ENCODE assay signal across 8 mouse cellular contexts in genomic region chr12:84284391-84284790, GRCm38 (mm10). TPM values are rescaled to one million over a fixed set of nuclear protein-coding genes. Genes with fewer than 3 reads are reported as not detected.
DNase-seq lines count a peak whose midpoint lies in the region; ATAC-seq and TF ChIP-seq lines count a peak whose summit lies in the region.

No protein-coding gene starts in this region.

- no peak overlapping the region for H3K27ac ChIP-seq in lung, postnatal 0 days (ENCODE audit: low read length)
- H3K27ac ChIP-seq in forebrain, embryonic 10.5 days = peak overlapping the region; percentile 85
- H3K27ac ChIP-seq in limb, embryonic 10.5 days = peak overlapping the region; percentile 85; the same call in 1 of the 2 replicates
- peak overlapping the region; percentile 69; the same call in 1 of the 2 replicates for H3K27ac ChIP-seq in small intestine, adult 2 months (ENCODE audit: insufficient read depth, low read depth, low read length)

- H3K4me1 ChIP-seq in lung, postnatal 0 days (ENCODE audit: insufficient read depth, low read depth, low read length) = no peaks in the 10 kb centered on the region; the same call in 1 of the 2 replicates
- H3K4me1 ChIP-seq in forebrain, embryonic 10.5 days = peaks cover 20% of the 10 kb centered on the region
- H3K4me1 ChIP-seq in limb, embryonic 10.5 days = peaks cover 15% of the 10 kb centered on the region
- no peaks in the 10 kb centered on the region for H3K4me1 ChIP-seq in small intestine, adult 2 months (ENCODE audit: control insufficient read depth, insufficient read depth, insufficient read length, low read length)

- H3K9ac ChIP-seq in lung, postnatal 0 days (replicated peaks; ENCODE audit: low read depth) = peak overlapping the region; percentile 65

- H3K27me3 ChIP-seq in lung, postnatal 0 days (replicated peaks; ENCODE audit: insufficient read depth, low read length) = no peaks in the 10 kb centered on the region
- no peaks in the 10 kb centered on the region for H3K27me3 ChIP-seq in forebrain, embryonic 10.5 days (ENCODE audit: poor library complexity, severe bottlenecking)
- no peaks in the 10 kb centered on the region for H3K27me3 ChIP-seq in limb, embryonic 10.5 days (ENCODE audit: low read depth, poor library complexity, severe bottlenecking)
- no peaks in the 10 kb centered on the region for H3K27me3 ChIP-seq in small intestine, adult 2 months (ENCODE audit: control insufficient read depth, insufficient read depth, low read length)

- no peak for TF ChIP-seq POLR2A in small intestine, adult 2 months (IDR thresholded peaks at IDR 0.05; ENCODE audit: low read depth, low read length)

- H3K4me3 ChIP-seq in lung, postnatal 0 days (ENCODE audit: low read depth, low read length) = 0 out of 2 replicates have a peak overlapping the region, but pooled peaks have one; percentile 59
- H3K4me3 ChIP-seq in forebrain, embryonic 10.5 days = peak overlapping the region; percentile 62
- peak overlapping the region; percentile 62 for H3K4me3 ChIP-seq in limb, embryonic 10.5 days
- H3K4me3 ChIP-seq in small intestine, adult 2 months (ENCODE audit: low read depth, low read length) = no peak overlapping the region

- peak overlapping the region; percentile 61 for H3K4me2 ChIP-seq in lung, postnatal 0 days (replicated peaks; ENCODE audit: low read depth, low read length)

- TF ChIP-seq CTCF in lung, postnatal 0 days (IDR thresholded peaks at IDR 0.05) = no peak
- TF ChIP-seq CTCF in small intestine, adult 2 months (IDR thresholded peaks at IDR 0.05; ENCODE audit: extremely low read depth, insufficient read length, insufficient replicate concordance, low read depth, low read length) = no peak

- TF ChIP-seq EP300 in lung, postnatal 0 days (IDR thresholded peaks at IDR 0.05) = no peak

- H3K36me3 ChIP-seq in lung, postnatal 0 days (ENCODE audit: insufficient read depth, low read length) = no peaks in the 10 kb centered on the region
- no peaks in the 10 kb centered on the region for H3K36me3 ChIP-seq in forebrain, embryonic 10.5 days (replicated peaks)
- no peaks in the 10 kb centered on the region for H3K36me3 ChIP-seq in limb, embryonic 10.5 days
- no peaks in the 10 kb centered on the region for H3K36me3 ChIP-seq in small intestine, adult 2 months (ENCODE audit: control insufficient read depth, insufficient read depth, low read length)

- H3K9me3 ChIP-seq in lung, postnatal 0 days (ENCODE audit: low read length) = no peaks in the 10 kb centered on the region
- peaks cover 3% of the 10 kb centered on the region; the same call in 1 of the 2 replicates for H3K9me3 ChIP-seq in forebrain, embryonic 10.5 days
- no peaks in the 10 kb centered on the region for H3K9me3 ChIP-seq in limb, embryonic 10.5 days (replicated peaks)

- DNase-seq in lung, postnatal 0 days (ENCODE audit: low spot score) = no peak
- no peak for DNase-seq in lung, postnatal 10 days
- DNase-seq in forebrain, embryonic 10.5 days (ENCODE audit: extremely low spot score, low spot score) = no peak
- no peak for DNase-seq in limb, embryonic 10.5 days (ENCODE audit: low spot score)
- no peak for DNase-seq in gastrocnemius, postnatal 4 days (ENCODE audit: low spot score in 2 of 2)
- DNase-seq in thymus, postnatal 25 days = no peak
- no peak for DNase-seq in cerebellum, postnatal 4 days (ENCODE audit: low spot score in 2 of 2)

- WGBS in lung, postnatal 0 days = 81% methylated on average over 14 of the region's 14 CpGs
- 78% methylated on average over 14 of the region's 14 CpGs for WGBS in forebrain, embryonic 10.5 days
- WGBS in limb, embryonic 10.5 days = 73% methylated on average over 14 of the region's 14 CpGs
- WGBS in small intestine, adult 2 months = 80% methylated on average over 14 of the region's 14 CpGs

- no peak for ATAC-seq in lung, postnatal 0 days

RNA-seq across cellular contexts. Expression of gene Ptgr2, which starts 0.6 kb away (rescaled TPM):
- polyA plus RNA-seq in lung, postnatal 0 days (2015; fragmentation: Nextera tagmentation; extraction: Ambion mirVana) = 26.3 and 28.0 TPM in 2 replicates
- 17.7 and 18.2 TPM in 2 replicates for polyA plus RNA-seq in forebrain, embryonic 10.5 days (2016; fragmentation: Nextera tagmentation; extraction: Ambion mirVana)
- 12.9 and 14.6 TPM in 2 replicates for polyA plus RNA-seq in limb, embryonic 10.5 days (2016; fragmentation: Nextera tagmentation; extraction: Ambion mirVana)
- 2.4 and 6.7 TPM in 2 replicates for polyA plus RNA-seq in small intestine, adult 2 months (2012; rRNA removed)
- 10 to 100 TPM; 50.8 to 58.1 TPM for total RNA-seq in gastrocnemius, postnatal 4 days (2021)

RNA-seq across cellular contexts. Expression of gene Zfp410, which starts 32.3 kb away (rescaled TPM):
- polyA plus RNA-seq in lung, postnatal 0 days (2015; fragmentation: Nextera tagmentation; extraction: Ambion mirVana) = 44.9 and 49.0 TPM in 2 replicates
- polyA plus RNA-seq in forebrain, embryonic 10.5 days (2016; fragmentation: Nextera tagmentation; extraction: Ambion mirVana) = 119 and 120 TPM in 2 replicates
- 106 and 137 TPM in 2 replicates for polyA plus RNA-seq in limb, embryonic 10.5 days (2016; fragmentation: Nextera tagmentation; extraction: Ambion mirVana)
- polyA plus RNA-seq in small intestine, adult 2 months (2012; rRNA removed) = 17.4 and 20.5 TPM in 2 replicates
- 10 to 100 TPM; 31.4 to 37.3 TPM for total RNA-seq in gastrocnemius, postnatal 4 days (2021)
